Mouse (Mus musculus) stomach, embryonic 14.5 days (tissue): ENCODE results near the gene Atg4b. TPM values are rescaled to one million over a fixed set of nuclear protein-coding genes. Genes with fewer than 3 reads are reported as not detected.
A peak's percentile ranks its signal among the peaks of the same experiment; 100 is the strongest.

ENCODE experiments used
- ATAC-seq: fragments of 200-750 bp; cut with Nextera tagmentation; 2 replicates; pipeline ENCODE4 v1.8.0; 2017; ENCODE audit warnings: low read depth, moderate TSS enrichment; ENCODE audit not compliant: insufficient number of reproducible peaks, insufficient read depth, low FRiP score
- H3K27ac ChIP-seq: fragments of 300-500 bp; sonication (generic); 2 replicates; pipeline ENCODE4 v1.5.1; 2014; ENCODE audit warnings: mild to moderate bottlenecking, low read length, moderate library complexity, mixed read lengths
- H3K27me3 ChIP-seq: fragments of 300-500 bp; sonication (generic); 2 replicates; pipeline ENCODE4 v1.6.1; 2014; ENCODE audit warnings: low read length, control low read depth, mixed read lengths; ENCODE audit not compliant: control insufficient read depth, insufficient read depth
- H3K36me3 ChIP-seq: fragments of 300-500 bp; sonication (generic); 2 replicates; pipeline ENCODE4 v1.6.1; 2014; ENCODE audit warnings: mild to moderate bottlenecking, control low read depth, low read length, moderate library complexity, mixed read lengths; ENCODE audit not compliant: control insufficient read depth, insufficient read depth
- H3K4me1 ChIP-seq: fragments of 300-500 bp; sonication (generic); 2 replicates; pipeline ENCODE4 v1.6.1; 2014; ENCODE audit warnings: low read length, control low read depth, mixed read lengths; ENCODE audit not compliant: control insufficient read depth, insufficient read depth
- H3K4me2 ChIP-seq: fragments of 300-500 bp; sonication (generic); replicated peaks from 2 replicates; pipeline ENCODE4 v1.6.1; 2014; ENCODE audit warnings: low read depth, low read length, control low read depth
- H3K4me3 ChIP-seq: fragments of 300-500 bp; sonication (generic); 2 replicates; pipeline ENCODE4 v1.5.1; 2014; ENCODE audit warnings: low read depth, low read length, control low read depth
- H3K9ac ChIP-seq: fragments of 300-500 bp; sonication (generic); replicated peaks from 2 replicates; pipeline ENCODE4 v1.6.1; 2014; ENCODE audit warnings: low read depth, mild to moderate bottlenecking, control low read depth, low read length, moderate library complexity, mixed read lengths
- H3K9me3 ChIP-seq: fragments of 300-500 bp; sonication (generic); 2 replicates; pipeline ENCODE4 v1.6.1; 2016; ENCODE audit warnings: low read depth, low read length, control low read depth; ENCODE audit not compliant: control insufficient read depth
- WGBS: fragments of 180-500 bp; shearing (Covaris S2); extraction: QIAGEN DNeasy Blood & Tissue Kit; methylation state at CpG from one replicate; pipeline ENCODE4 v1.1.7; 2014; 5-methylcytosine and 5-hydroxymethylcytosine counted together
- polyA plus RNA-seq: library from polyadenylated mRNA; unstranded; fragments of >200 nt; fragmentation: Nextera tagmentation; extraction: Ambion mirVana; gene quantifications from 2 replicates; pipeline ENCODE4 v1.2.1, GENCODE M21; 2014

The Atg4b gene
- polyA plus RNA-seq, 1 experiment from 2014 or later, result 91.6 TPM

- Histone ChIP-seq H3K9ac (peak overlapping the region; percentile 69), H3K27ac (peak overlapping the region; percentile 84), H3K27me3 (no peaks in the 10 kb centered on the region), H3K4me3 (peak overlapping the region; percentile 74), H3K9me3 (no peaks in the 10 kb centered on the region), H3K4me1 (peaks cover 27% of the 10 kb centered on the region; the same call in 1 of the 2 replicates), H3K36me3 (peaks cover 15% of the 10 kb centered on the region), H3K4me2 (peak overlapping the region; percentile 80)
- WGBS, result 74% methylated on average over 21 of the region's 21 CpGs
- ATAC-seq, result no peak
Measured at GRCm38 (mm10) chr1:93800670-93801503, 49.6 kb downstream of the Atg4b start.

DNA sequence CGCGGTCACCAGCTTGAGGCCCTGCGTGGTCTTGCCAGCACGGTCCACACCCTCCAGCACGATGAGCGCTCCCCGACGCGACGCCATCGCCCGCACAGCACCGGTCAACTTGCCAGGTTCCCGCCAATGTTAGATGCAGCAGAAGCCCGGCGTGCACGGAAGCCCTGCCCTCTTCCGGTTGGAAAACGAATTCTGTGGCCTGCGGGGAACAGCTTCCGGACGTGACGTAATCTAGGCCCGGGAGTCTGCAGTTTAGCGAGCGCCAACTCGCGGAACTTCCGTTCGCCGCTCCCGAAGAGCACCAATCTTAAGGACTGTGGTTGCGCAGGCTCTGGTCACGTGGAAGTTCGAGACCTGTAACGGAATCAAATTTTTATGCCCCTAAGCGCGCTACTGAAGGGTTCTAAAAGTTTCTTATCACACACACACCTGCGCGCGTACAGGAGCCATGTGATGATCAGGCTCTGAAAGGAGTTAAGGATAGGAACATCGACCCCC, 50.5 kb downstream of the Atg4b start, which contains the start of gene Dtymk:
Dtymk (minus strand) TSS at position 194 of the 498 bp plus-strand sequence.
- peak; percentile 71 for ATAC-seq
- peak within 1 kb of the TSS; percentile 84 for H3K27ac ChIP-seq
- H3K9ac ChIP-seq, result peak within 1 kb of the TSS; percentile 69
- peak within 1 kb of the TSS; percentile 80 for H3K4me2 ChIP-seq
- H3K4me3 ChIP-seq, result peak within 1 kb of the TSS; percentile 74
- WGBS, result under 1% methylated on average over 42 of the region's 42 CpGs
- no peaks in the 10 kb centered on the region for H3K27me3 ChIP-seq
- H3K9me3 ChIP-seq, result no peaks in the 10 kb centered on the region
- H3K36me3 ChIP-seq, result peaks cover 21% of the 10 kb centered on the region
- H3K4me1 ChIP-seq, result peaks cover 27% of the 10 kb centered on the region; the same call in 1 of the 2 replicates

- ATAC-seq, result no peak
- H3K4me3 ChIP-seq, result peak overlapping the region; percentile 69; the same call in 1 of the 2 replicates
- peaks cover 23% of the 10 kb centered on the region for H3K36me3 ChIP-seq
- no peak overlapping the region for H3K9ac ChIP-seq
- WGBS, result 77% methylated on average over 5 of the region's 5 CpGs
- H3K27ac ChIP-seq, result peak overlapping the region; percentile 98; the same call in 1 of the 2 replicates
- H3K27me3 ChIP-seq, result no peaks in the 10 kb centered on the region
- no peaks in the 10 kb centered on the region for H3K9me3 ChIP-seq
- peak overlapping the region; percentile 77 for H3K4me2 ChIP-seq
- H3K4me1 ChIP-seq, result peaks cover 27% of the 10 kb centered on the region; the same call in 1 of the 2 replicates
Measured at GRCm38 (mm10) chr1:93802771-93803170, 51.5 kb downstream of the Atg4b start.

DNA sequence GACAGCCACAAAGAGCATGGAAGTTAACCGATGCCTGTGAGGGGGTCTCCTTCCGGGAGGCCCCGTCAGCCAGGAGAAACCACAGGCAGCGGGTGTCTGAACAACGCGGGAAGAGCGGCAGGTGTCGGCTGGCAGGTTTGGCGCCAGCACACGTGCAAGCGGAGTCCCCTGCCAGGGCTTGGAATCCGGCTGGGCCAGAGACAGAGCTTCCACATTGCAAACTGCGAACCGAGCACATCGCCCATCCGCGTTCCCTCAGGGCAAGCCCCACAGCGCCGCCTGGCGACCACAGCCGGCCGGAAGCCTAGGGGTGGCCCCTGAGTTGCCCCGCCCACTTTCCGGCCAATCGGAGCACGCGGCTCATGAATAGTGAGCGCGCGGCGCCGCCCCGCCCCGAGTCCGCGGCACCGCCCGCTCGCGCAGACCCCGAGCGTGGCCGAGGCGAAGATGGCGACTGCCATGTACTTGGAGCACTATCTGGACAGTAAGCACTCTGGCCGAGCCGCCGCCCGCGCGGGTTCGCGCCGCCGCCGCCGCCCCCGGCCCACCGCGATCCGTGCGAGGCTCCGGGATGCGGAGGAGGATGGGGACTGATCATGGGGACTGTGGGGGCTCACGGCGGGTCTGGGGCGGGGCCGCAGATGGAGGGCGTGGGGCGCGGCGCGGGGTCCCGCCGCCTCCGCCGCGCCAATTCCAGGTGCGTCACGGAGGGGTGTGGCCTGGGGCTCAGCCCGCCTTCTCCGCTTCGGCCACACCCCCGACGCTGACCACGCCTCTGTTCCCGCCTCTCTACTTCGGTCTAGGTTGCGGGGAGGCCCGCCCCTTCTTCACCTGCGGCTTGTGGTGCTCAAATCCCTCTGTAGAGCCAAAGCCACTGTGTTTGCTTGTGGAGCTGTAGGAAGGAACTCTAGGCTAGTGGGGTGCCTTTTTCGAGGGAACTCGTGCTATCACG, 52.5 kb downstream of the Atg4b start, which contains the start of gene Ing5:
Ing5 (plus strand) TSS at position 410 of the 952 bp plus-strand sequence.
- H3K27ac ChIP-seq, result peak within 1 kb of the TSS; percentile 98
- peaks cover 27% of the 10 kb centered on the region; the same call in 1 of the 2 replicates for H3K4me1 ChIP-seq
- no peaks in the 10 kb centered on the region for H3K9me3 ChIP-seq
- H3K4me2 ChIP-seq, result peak within 1 kb of the TSS; percentile 77
- peak; percentile 94 for ATAC-seq
- no peaks in the 10 kb centered on the region for H3K27me3 ChIP-seq
- under 1% methylated on average over 94 of the region's 94 CpGs for WGBS
- peak within 1 kb of the TSS; percentile 74 for H3K9ac ChIP-seq
- peak within 1 kb of the TSS; percentile 69 for H3K4me3 ChIP-seq
- H3K36me3 ChIP-seq, result peaks cover 33% of the 10 kb centered on the region

DNA sequence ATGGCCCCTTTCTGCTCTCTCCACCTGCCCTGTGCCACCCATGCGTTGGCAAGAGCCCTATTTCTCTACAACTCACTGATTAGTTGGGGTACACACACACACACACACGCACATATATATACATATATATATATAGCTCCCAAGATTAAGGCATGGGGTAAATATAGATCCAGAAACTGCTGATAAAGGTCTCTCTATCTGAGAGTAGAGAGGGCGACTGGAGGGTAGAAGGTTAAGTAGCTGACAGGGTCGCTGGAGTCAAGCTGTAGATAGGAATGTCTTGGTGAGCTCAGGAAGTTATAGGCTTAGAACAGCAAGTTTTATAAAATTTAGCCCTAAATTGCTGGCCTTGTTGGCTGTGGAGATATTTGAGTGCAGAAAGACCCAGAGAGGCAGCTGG, 53.5 kb downstream of the Atg4b start:
- H3K36me3 ChIP-seq, result peaks cover 28% of the 10 kb centered on the region
- H3K9ac ChIP-seq, result no peak overlapping the region
- H3K27ac ChIP-seq, result no peak overlapping the region
- no peaks in the 10 kb centered on the region for H3K9me3 ChIP-seq
- H3K4me1 ChIP-seq, result peaks cover 27% of the 10 kb centered on the region; the same call in 1 of the 2 replicates
- peak overlapping the region; percentile 69 for H3K4me3 ChIP-seq
- no peaks in the 10 kb centered on the region for H3K27me3 ChIP-seq
- WGBS, result 73% methylated on average over 4 of the region's 4 CpGs
- H3K4me2 ChIP-seq, result peak overlapping the region; percentile 60
- no peak for ATAC-seq

DNA sequence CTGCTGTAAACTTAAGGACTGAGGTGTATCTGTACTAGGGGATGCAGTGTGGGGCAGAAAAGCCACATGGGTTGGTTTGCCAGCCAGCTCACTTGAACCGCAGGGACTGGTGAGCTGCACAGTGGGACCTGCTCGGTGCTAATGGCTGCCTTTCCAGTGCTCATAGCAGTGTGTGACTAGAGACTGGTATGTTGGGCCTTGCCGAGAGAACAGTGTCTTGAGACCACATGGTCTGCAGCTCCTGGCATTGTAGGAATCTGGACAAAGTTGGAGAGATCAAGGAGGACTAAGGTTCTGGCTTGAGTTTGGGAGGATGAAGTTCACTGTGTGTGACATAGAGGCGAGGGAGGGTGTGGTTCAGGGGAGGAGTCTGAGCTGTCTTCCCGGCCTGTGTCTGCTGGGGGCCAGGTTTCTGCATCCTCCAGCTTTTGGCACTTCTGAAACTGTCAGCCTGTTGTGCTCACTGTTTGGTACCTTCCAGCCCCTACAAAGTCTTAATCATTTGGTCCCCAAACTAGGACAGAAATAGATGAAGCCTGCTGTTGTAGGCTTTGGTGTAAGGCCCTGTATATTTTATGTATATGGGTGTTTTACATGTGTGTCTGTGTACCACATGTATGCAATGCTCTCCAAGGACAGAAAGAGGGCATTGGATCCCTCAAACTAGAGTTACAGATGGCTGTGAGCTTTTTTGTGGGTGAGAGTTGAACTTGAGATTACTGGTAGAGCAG, 54.1 kb downstream of the Atg4b start:
- Histone ChIP-seq H3K27me3 (no peaks in the 10 kb centered on the region), H3K9ac (no peak overlapping the region), H3K4me2 (peak overlapping the region; percentile 60), H3K4me3 (no peak overlapping the region), H3K27ac (no peak overlapping the region), H3K36me3 (peaks cover 28% of the 10 kb centered on the region), H3K4me1 (peaks cover 27% of the 10 kb centered on the region; the same call in 1 of the 2 replicates), H3K9me3 (no peaks in the 10 kb centered on the region)
- 70% methylated on average over 5 of the region's 5 CpGs for whole genome bisulfite sequencing
- ATAC-seq, result no peak

DNA sequence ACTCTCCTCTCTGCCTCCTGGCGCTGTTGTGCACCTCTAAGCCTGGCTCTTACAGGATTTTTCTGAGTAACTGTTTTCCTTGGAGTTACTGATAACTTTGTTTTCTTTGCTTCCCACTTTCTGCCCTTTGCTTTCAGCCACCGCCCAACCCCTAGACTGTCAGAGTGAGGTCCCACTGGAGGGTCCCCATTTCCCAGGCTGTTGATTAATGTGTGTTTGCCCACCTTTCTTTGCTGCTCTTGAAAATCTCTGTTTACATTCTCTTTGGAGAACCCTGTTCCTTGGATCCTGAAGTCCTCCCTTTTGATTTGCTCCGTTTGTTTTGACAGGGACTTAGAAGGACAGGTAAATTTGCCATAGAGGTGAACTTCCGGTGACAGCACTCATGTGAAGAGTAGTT, 57.6 kb downstream of the Atg4b start:
- Histone ChIP-seq H3K27ac (no peak overlapping the region), H3K9me3 (no peaks in the 10 kb centered on the region), H3K4me2 (no peak overlapping the region), H3K27me3 (no peaks in the 10 kb centered on the region), H3K4me3 (no peak overlapping the region), H3K4me1 (peaks cover 12% of the 10 kb centered on the region; the same call in 1 of the 2 replicates), H3K36me3 (peaks cover 56% of the 10 kb centered on the region), H3K9ac (no peak overlapping the region)
- WGBS, result 78% methylated on average over 4 of the region's 4 CpGs
- ATAC-seq, result no peak
